Mouse (Mus musculus): ENCODE measurements around the gene Chic2.

DNA sequence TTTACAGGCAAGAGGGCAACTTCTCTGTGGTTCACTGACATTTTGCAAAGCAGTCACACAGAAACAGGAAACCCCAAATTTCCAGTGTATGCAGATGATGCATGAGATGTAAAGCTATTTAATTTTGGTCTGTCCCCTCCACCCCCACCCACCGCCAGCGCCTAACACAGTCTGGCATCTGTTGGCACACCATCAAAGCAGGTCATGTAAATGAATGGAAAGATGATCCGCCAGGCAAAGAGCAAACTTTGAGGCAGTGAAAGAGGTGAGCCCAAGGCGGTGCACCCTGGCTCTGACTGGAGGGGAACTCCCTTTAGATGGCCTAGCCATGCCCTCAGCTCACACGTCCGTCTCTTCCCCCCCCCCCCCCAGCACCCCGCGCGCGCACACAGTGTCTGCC lies 22.1 kb upstream of the Chic2 start:
- no peak for TF ChIP-seq CTCF (IDR thresholded peaks at IDR 0.05; ENCODE audit: low read depth)
- no peak for TF ChIP-seq EP300 (optimal IDR thresholded peaks at IDR 0.05)
